Mouse (Mus musculus): ENCODE measurements around the gene Abcc12. TPM values are rescaled to one million over a fixed set of nuclear protein-coding genes. Genes with fewer than 3 reads are reported as not detected.

The Abcc12 gene
- polyA plus RNA-seq, 1 experiment = not detected

DNA sequence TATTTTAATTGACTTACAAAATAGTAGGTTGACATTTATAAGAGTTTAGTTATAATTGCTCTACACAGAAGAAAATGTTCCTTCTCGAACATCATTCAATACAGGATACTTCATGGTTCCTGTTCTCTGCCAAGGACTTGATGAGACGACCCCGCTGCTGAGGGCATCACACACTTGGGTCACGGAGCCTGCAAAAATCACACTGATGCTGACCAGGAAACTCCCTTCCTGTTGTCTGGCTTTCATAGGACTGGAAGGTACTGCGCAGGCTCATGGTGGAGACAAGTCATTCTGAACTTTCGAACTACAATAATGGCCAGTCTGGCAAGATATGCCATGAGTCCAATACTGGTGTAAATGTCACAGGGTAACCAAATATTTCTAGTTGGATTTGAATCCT lies 95.1 kb downstream of the Abcc12 start:
- H3K4me1 ChIP-seq = no peaks in the 10 kb centered on the region

DNA sequence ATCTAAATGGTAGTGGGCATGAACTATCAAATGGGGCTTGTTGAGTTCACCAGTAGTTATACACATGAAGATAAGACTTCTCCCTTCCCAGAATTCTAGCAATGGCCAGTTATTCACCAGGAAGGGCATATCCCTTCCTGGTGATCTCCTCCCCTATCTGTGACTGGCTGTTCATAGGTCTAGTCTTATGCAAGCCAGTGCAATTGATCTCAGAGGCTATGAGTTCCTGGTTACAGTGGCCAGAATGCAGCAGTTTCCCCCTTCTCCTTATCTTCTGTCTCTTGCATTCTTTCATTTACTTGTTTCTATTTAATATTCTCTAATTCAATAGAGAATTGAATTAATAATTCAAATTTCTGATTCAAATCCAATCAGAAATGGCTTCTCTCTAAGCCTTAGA lies 96.2 kb downstream of the Abcc12 start:
- H3K4me1 ChIP-seq = no peaks in the 10 kb centered on the region
- no peaks in the 10 kb centered on the region for H3K27me3 ChIP-seq (replicated peaks)

More for the DNA sequence above, 95.1 kb downstream of the Abcc12 start:
- TF ChIP-seq GATA1 (IDR thresholded peaks at IDR 0.05; ENCODE audit: borderline replicate concordance, low read length) (no peak), FLI1 (IDR thresholded peaks at IDR 0.05; ENCODE audit: low read length) (no peak)
- no peak overlapping the region for H3K4me3 ChIP-seq (replicated peaks)
- H3K9me3 ChIP-seq = no peaks in the 10 kb centered on the region
- H3K27me3 ChIP-seq (replicated peaks) = no peaks in the 10 kb centered on the region
- H3K36me3 ChIP-seq (replicated peaks; ENCODE audit: low read length) = no peaks in the 10 kb centered on the region

GRCm38 (mm10) chr8:86482116-86482515 lies 98.4 kb downstream of the Abcc12 start:
- no peak for TF ChIP-seq GATA1 (IDR thresholded peaks at IDR 0.05; ENCODE audit: borderline replicate concordance, low read length)
- TF ChIP-seq FLI1 (IDR thresholded peaks at IDR 0.05; ENCODE audit: low read length) = no peak
- H3K9me3 ChIP-seq = no peaks in the 10 kb centered on the region
- no peaks in the 10 kb centered on the region for H3K27me3 ChIP-seq (replicated peaks)
- H3K4me1 ChIP-seq = peaks cover 3% of the 10 kb centered on the region; the same call in 1 of the 2 replicates
- no peaks in the 10 kb centered on the region for H3K36me3 ChIP-seq (replicated peaks; ENCODE audit: low read length)
- H3K4me3 ChIP-seq (replicated peaks) = no peak overlapping the region

More for the DNA sequence above, 96.2 kb downstream of the Abcc12 start:
- H3K4me3 ChIP-seq (replicated peaks) = no peak overlapping the region
- TF ChIP-seq GATA1 (IDR thresholded peaks at IDR 0.05; ENCODE audit: borderline replicate concordance, low read length) (no peak), FLI1 (IDR thresholded peaks at IDR 0.05; ENCODE audit: low read length) (no peak)
- H3K36me3 ChIP-seq (replicated peaks; ENCODE audit: low read length) = no peaks in the 10 kb centered on the region
- no peaks in the 10 kb centered on the region for H3K9me3 ChIP-seq

- no peaks in the 10 kb centered on the region for H3K36me3 ChIP-seq (replicated peaks; ENCODE audit: low read length)
- peaks cover 3% of the 10 kb centered on the region; the same call in 1 of the 2 replicates for H3K9me3 ChIP-seq
- peaks cover 3% of the 10 kb centered on the region; the same call in 1 of the 2 replicates for H3K4me1 ChIP-seq
- TF ChIP-seq FLI1 (IDR thresholded peaks at IDR 0.05; ENCODE audit: low read length) (no peak), GATA1 (IDR thresholded peaks at IDR 0.05; ENCODE audit: borderline replicate concordance, low read length) (no peak)
- H3K27me3 ChIP-seq (replicated peaks) = no peaks in the 10 kb centered on the region
- no peak overlapping the region for H3K4me3 ChIP-seq (replicated peaks)
Observed at GRCm38 (mm10) chr8:86475711-86476438, 104.6 kb downstream of the Abcc12 start.

DNA sequence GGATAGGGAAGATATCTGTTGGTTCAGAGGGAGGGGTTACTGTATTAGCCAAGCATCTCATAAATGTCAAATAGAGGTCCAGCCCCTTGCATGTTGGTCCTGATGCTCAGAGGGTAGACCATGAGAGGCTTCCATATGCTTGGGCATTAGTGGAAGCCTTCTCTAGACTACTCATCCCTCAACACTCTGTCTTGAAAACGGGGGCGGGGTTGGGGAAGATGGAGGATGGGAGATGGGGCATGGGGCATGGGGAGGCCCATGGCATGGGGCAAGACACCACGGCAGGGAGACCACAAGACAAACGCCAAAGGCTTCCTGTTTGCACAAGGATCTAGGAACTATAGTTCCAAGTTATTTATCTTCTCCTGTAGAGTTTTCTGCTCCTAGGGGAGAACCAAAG lies 106.0 kb downstream of the Abcc12 start:
- TF ChIP-seq FLI1 (IDR thresholded peaks at IDR 0.05; ENCODE audit: low read length) (no peak), GATA1 (IDR thresholded peaks at IDR 0.05; ENCODE audit: borderline replicate concordance, low read length) (no peak)
- Histone ChIP-seq H3K4me3 (replicated peaks) (no peak overlapping the region), H3K36me3 (replicated peaks; ENCODE audit: low read length) (no peaks in the 10 kb centered on the region), H3K4me1 (peaks cover 3% of the 10 kb centered on the region; the same call in 1 of the 2 replicates), H3K9me3 (peaks cover 3% of the 10 kb centered on the region; the same call in 1 of the 2 replicates), H3K27me3 (replicated peaks) (no peaks in the 10 kb centered on the region)

- Histone ChIP-seq H3K27me3 (replicated peaks) (no peaks in the 10 kb centered on the region), H3K9me3 (peaks cover 3% of the 10 kb centered on the region; the same call in 1 of the 2 replicates), H3K4me3 (replicated peaks) (no peak overlapping the region), H3K36me3 (replicated peaks; ENCODE audit: low read length) (no peaks in the 10 kb centered on the region), H3K4me1 (no peaks in the 10 kb centered on the region; the same call in 1 of the 2 replicates)
- no peak for TF ChIP-seq GATA1 (IDR thresholded peaks at IDR 0.05; ENCODE audit: borderline replicate concordance, low read length)
- no peak for TF ChIP-seq FLI1 (IDR thresholded peaks at IDR 0.05; ENCODE audit: low read length)
Observed at GRCm38 (mm10) chr8:86473121-86473520, 107.4 kb downstream of the Abcc12 start.

DNA sequence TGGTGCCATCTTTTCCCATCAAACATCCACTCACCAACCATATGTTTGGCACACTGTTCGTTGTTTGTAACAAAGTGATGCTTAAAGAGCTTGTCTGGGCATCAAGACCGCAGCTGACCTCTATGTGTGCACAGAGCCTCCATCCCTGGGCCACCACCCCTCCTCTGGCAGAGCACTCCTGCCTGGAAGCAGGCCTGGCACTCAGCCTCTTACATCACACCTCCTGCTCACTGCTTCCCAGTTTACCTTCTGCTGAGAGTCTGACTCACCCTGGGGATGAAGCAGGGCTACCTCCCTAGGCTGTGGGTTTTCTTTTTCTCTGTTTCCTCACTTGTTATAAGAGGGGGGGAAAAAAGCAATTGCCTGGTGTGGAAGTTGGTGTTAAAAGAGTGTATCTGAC lies 109.8 kb downstream of the Abcc12 start:
- TF ChIP-seq GATA1 (IDR thresholded peaks at IDR 0.05; ENCODE audit: borderline replicate concordance, low read length) (no peak), FLI1 (IDR thresholded peaks at IDR 0.05; ENCODE audit: low read length) (no peak)
- Histone ChIP-seq H3K9me3 (peaks cover 5% of the 10 kb centered on the region), H3K27me3 (replicated peaks) (no peaks in the 10 kb centered on the region)

DNA sequence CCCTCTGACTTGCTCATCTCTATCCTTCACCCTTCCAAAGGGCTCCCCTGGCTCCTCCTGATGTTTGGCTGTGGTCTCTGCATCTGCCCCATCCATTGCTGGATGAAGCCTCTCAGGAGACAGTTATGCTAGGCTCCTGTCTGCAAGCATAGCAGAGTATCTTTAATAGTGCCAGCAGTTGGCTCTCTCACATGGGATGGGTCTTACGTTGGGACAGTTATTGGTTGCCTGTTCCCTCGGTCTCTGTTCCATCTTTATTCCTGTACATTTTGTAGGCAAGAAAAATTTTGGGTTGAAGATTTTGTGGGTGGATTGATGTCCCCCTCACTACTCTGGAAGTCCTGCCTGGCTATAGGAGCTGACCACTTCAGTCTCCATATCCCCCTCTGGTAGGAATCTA lies 117.3 kb downstream of the Abcc12 start:
- TF ChIP-seq FLI1 (IDR thresholded peaks at IDR 0.05; ENCODE audit: low read length) (no peak), GATA1 (IDR thresholded peaks at IDR 0.05; ENCODE audit: borderline replicate concordance, low read length) (no peak)
- no peaks in the 10 kb centered on the region for H3K4me1 ChIP-seq
- peaks cover 6% of the 10 kb centered on the region; the same call in 1 of the 2 replicates for H3K9me3 ChIP-seq
- no peaks in the 10 kb centered on the region for H3K36me3 ChIP-seq (replicated peaks; ENCODE audit: low read length)
- no peak overlapping the region for H3K4me3 ChIP-seq (replicated peaks)
- peaks cover 2% of the 10 kb centered on the region for H3K27me3 ChIP-seq (replicated peaks)

More for the DNA sequence above, 109.8 kb downstream of the Abcc12 start:
- Histone ChIP-seq H3K4me3 (replicated peaks) (no peak overlapping the region), H3K4me1 (no peaks in the 10 kb centered on the region), H3K36me3 (replicated peaks; ENCODE audit: low read length) (no peaks in the 10 kb centered on the region)

DNA sequence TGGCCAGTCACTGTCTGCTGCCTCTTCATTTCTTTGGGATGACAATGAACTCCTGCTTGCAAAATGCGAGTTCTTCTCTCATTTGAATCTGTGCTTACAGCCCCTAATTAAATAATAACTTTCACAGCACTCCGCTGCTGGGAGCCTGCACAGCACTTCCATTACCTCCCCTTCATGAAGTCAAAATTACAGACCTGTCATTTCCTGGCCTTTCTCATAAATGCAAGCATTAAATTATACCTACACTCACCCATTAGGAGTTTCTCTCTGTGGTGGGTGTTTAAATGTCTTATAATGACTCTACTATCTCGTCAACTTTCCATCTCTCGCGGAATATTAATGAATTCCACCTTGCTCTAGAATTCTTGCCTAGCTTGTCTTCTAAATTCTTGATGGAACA lies 120.1 kb downstream of the Abcc12 start:
- H3K9me3 ChIP-seq = 0 out of 2 replicates have a peak, but pooled peaks cover under 1% of the 10 kb centered on the region
- no peaks in the 10 kb centered on the region for H3K36me3 ChIP-seq (replicated peaks; ENCODE audit: low read length)
- no peak overlapping the region for H3K4me3 ChIP-seq (replicated peaks)
- H3K27me3 ChIP-seq (replicated peaks) = peaks cover 2% of the 10 kb centered on the region
- no peak for TF ChIP-seq GATA1 (IDR thresholded peaks at IDR 0.05; ENCODE audit: borderline replicate concordance, low read length)
- no peak for TF ChIP-seq FLI1 (IDR thresholded peaks at IDR 0.05; ENCODE audit: low read length)
- H3K4me1 ChIP-seq = no peaks in the 10 kb centered on the region

- no peak overlapping the region for H3K4me3 ChIP-seq (replicated peaks)
- TF ChIP-seq GATA1 (IDR thresholded peaks at IDR 0.05; ENCODE audit: borderline replicate concordance, low read length) (no peak), FLI1 (IDR thresholded peaks at IDR 0.05; ENCODE audit: low read length) (no peak)
- no peaks in the 10 kb centered on the region for H3K36me3 ChIP-seq (replicated peaks; ENCODE audit: low read length)
Observed at GRCm38 (mm10) chr8:86453697-86454480, 126.6 kb downstream of the Abcc12 start.

More at GRCm38 (mm10) chr8:86453697-86454480, 126.6 kb downstream of the Abcc12 start:
- no peaks in the 10 kb centered on the region for H3K4me1 ChIP-seq
- H3K27me3 ChIP-seq (replicated peaks) = peaks cover 2% of the 10 kb centered on the region
- peaks cover 10% of the 10 kb centered on the region for H3K9me3 ChIP-seq

Measured in megakaryocyte, embryonic 14.5 days (primary cell).